Mouse (Mus musculus) midbrain, embryonic 14.5 days (tissue): ENCODE results near the gene Gm49369. TPM values are rescaled to one million over a fixed set of nuclear protein-coding genes. Genes with fewer than 3 reads are reported as not detected.
"Not testable (repeated sequence)": the region's sequence is repeated elsewhere in the genome, so short reads cannot be mapped to it uniquely, and the experiment has no call there.

Experiments used
- ATAC-seq: fragments of 200-750 bp; cut with Nextera tagmentation; 2 replicates; pipeline ENCODE4 v1.8.0; 2017; ENCODE audit warnings: moderate number of reproducible peaks, moderate library complexity; ENCODE audit not compliant: low FRiP score, low TSS enrichment
- DNase-seq: peaks from one replicate; pipeline ENCODE4 v3.0.0-alpha.2; 2015
- H3K27ac ChIP-seq: fragments of 300-500 bp; sonication (generic); replicated peaks from 2 replicates; pipeline ENCODE4 v1.5.1; 2014; ENCODE audit warnings: mild to moderate bottlenecking, low read depth, low read length, moderate library complexity
- H3K27me3 ChIP-seq: fragments of 300-500 bp; sonication (generic); 2 replicates; pipeline ENCODE4 v1.6.1; 2014; ENCODE audit warnings: low read length, control low read depth, mixed read lengths; ENCODE audit not compliant: control insufficient read depth, insufficient read depth
- H3K36me3 ChIP-seq: fragments of 300-500 bp; sonication (generic); 2 replicates; pipeline ENCODE4 v1.6.1; 2014; ENCODE audit warnings: low read length, control low read depth; ENCODE audit not compliant: control insufficient read depth, insufficient read depth
- H3K4me1 ChIP-seq: fragments of 300-500 bp; sonication (generic); 2 replicates; pipeline ENCODE4 v1.6.1; 2014; ENCODE audit warnings: mild to moderate bottlenecking, antibody characterized with exemption, low read length, control low read depth; ENCODE audit not compliant: control insufficient read depth, insufficient read depth
- H3K4me2 ChIP-seq: fragments of 300-500 bp; sonication (generic); 2 replicates; pipeline ENCODE4 v1.6.1; 2014; ENCODE audit warnings: mild to moderate bottlenecking, low read length, moderate library complexity
- H3K4me3 ChIP-seq: fragments of 300-500 bp; sonication (generic); replicated peaks from 2 replicates; pipeline ENCODE4 v1.5.1; 2014; ENCODE audit warnings: low read depth, low read length
- H3K9ac ChIP-seq: fragments of 300-500 bp; sonication (generic); replicated peaks from 2 replicates; pipeline ENCODE4 v1.6.1; 2014; ENCODE audit warnings: mild to moderate bottlenecking, low read length, moderate library complexity
- H3K9me3 ChIP-seq: fragments of 300-500 bp; sonication (generic); 2 replicates; pipeline ENCODE4 v1.6.1; 2016; ENCODE audit warnings: low read length, control low read depth, mixed read lengths; ENCODE audit not compliant: control insufficient read depth
- WGBS: fragments of 180-500 bp; shearing (Covaris S2); extraction: QIAGEN DNeasy Blood & Tissue Kit; methylation state at CpG from one replicate; pipeline ENCODE4 v1.1.7; 2014; 5-methylcytosine and 5-hydroxymethylcytosine counted together
- polyA plus RNA-seq: library from polyadenylated mRNA; unstranded; fragments of >200 nt; fragmentation: Nextera tagmentation; extraction: Ambion mirVana; gene quantifications from 2 replicates; pipeline ENCODE4 v1.2.1, GENCODE M21; 2014

Gm49369 gene
- polyA plus RNA-seq, 1 experiment from 2014 or later: 1.8 TPM

DNA sequence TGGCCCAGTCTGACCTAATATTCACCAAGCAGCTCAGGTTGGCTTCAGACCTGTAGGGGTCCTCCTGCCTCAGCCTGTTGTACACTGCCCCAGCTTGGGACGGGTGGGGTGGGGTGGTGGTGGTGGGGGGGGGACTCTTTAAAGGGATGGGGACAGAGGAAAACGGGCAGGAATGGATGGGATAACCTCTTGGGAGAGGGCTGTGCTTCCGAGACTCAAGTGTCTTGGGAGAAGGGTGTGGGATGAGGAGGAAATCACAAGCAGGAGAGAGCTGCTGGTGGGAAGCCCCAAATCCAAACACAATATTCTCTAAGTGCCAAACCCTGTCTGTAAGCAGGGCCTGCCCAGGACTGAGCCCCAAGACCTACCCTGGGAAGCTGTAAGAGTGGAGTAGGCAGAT lies 33.8 kb upstream of the Gm49369 start:
- DNase-seq (no peak), ATAC-seq (no peak)
- Histone ChIP-seq H3K9me3 (no peaks in the 10 kb centered on the region), H3K27me3 (no peaks in the 10 kb centered on the region), H3K4me1 (no peaks in the 10 kb centered on the region), H3K27ac (no peak overlapping the region), H3K4me2 (no peak overlapping the region), H3K36me3 (no peaks in the 10 kb centered on the region), H3K4me3 (no peak overlapping the region), H3K9ac (no peak overlapping the region)
- 71% methylated on average over 3 of the region's 3 CpGs for WGBS

GRCm38 (mm10) chr7:142415314-142415713 lies 32.8 kb upstream of the Gm49369 start:
- H3K4me2 ChIP-seq: no peak overlapping the region
- H3K9ac ChIP-seq: no peak overlapping the region
- H3K4me1 ChIP-seq: no peaks in the 10 kb centered on the region
- H3K36me3 ChIP-seq: no peaks in the 10 kb centered on the region
- DNase-seq: no peak
- no peaks in the 10 kb centered on the region for H3K9me3 ChIP-seq
- ATAC-seq: no peak
- H3K27me3 ChIP-seq: no peaks in the 10 kb centered on the region
- WGBS: 65% methylated on average over 4 of the region's 4 CpGs
- H3K27ac ChIP-seq: no peak overlapping the region
- no peak overlapping the region for H3K4me3 ChIP-seq

DNA sequence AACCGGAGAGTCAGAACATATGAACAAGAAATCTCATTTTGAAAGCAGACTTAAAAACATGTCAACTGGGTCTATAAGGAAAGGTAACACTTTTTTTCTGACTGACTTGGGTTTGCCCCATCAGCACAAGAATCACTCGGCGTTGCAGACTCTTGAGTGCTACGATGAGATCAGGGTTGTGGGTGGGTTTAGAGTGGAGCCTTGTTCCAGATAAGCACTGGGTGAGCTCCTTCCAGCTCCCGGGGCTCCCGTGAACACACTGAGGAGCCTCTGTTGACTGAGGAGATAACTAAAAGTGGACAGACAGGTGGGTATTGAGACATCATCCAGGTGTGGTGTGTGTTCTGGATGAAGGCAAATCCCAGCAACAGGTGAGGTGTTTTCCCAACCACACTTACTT lies 30.8 kb upstream of the Gm49369 start:
- no peaks in the 10 kb centered on the region for H3K27me3 ChIP-seq
- H3K4me3 ChIP-seq: no peak overlapping the region
- no peak for DNase-seq
- no peaks in the 10 kb centered on the region for H3K9me3 ChIP-seq
- ATAC-seq: no peak
- H3K4me1 ChIP-seq: no peaks in the 10 kb centered on the region
- no peak overlapping the region for H3K9ac ChIP-seq
- 93% methylated on average over 6 of the region's 6 CpGs for WGBS
- no peak overlapping the region for H3K4me2 ChIP-seq
- no peak overlapping the region for H3K27ac ChIP-seq
- H3K36me3 ChIP-seq: no peaks in the 10 kb centered on the region

DNA sequence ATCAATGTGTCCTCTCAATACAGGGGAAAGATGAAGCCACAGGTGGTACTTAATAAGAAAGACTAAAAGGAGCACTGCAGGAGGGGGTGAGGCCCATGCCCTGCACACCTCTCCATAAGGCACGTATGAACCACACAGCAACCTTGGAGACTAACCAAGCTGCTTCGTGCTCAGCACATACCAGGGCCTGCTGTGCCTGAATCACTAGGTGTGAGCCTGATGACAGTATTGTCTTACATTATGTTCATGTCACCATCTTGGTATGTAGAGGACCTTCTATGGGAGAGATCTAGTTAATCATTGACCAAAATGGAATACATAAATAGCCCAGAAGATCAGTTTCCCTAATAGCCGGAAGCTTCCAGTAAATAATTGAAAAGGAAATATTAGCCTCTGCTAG lies 27.1 kb upstream of the Gm49369 start:
- Histone ChIP-seq H3K36me3 (no peaks in the 10 kb centered on the region), H3K27me3 (no peaks in the 10 kb centered on the region), H3K9ac (no peak overlapping the region), H3K4me3 (no peak overlapping the region), H3K4me1 (no peaks in the 10 kb centered on the region), H3K9me3 (no peaks in the 10 kb centered on the region), H3K27ac (no peak overlapping the region), H3K4me2 (no peak overlapping the region)
- ATAC-seq (no peak), DNase-seq (no peak)
- 85% methylated on average over 3 of the region's 3 CpGs for WGBS

- WGBS: 93% methylated on average over 8 of the region's 8 CpGs
- H3K27ac ChIP-seq: no peak overlapping the region
- no peaks in the 10 kb centered on the region for H3K36me3 ChIP-seq
- H3K4me1 ChIP-seq: no peaks in the 10 kb centered on the region
- ATAC-seq: no peak
- H3K4me3 ChIP-seq: no peak overlapping the region
- no peaks in the 10 kb centered on the region for H3K27me3 ChIP-seq
- H3K9me3 ChIP-seq: no peaks in the 10 kb centered on the region
- DNase-seq: no peak
- H3K9ac ChIP-seq: no peak overlapping the region
- H3K4me2 ChIP-seq: no peak overlapping the region
These were observed 26.2 kb upstream of the Gm49369 start for GRCm38 (mm10) chr7:142408686-142409085.

- Histone ChIP-seq H3K4me1 (no peaks in the 10 kb centered on the region), H3K4me3 (no peak overlapping the region), H3K36me3 (no peaks in the 10 kb centered on the region), H3K9ac (no peak overlapping the region), H3K27me3 (no peaks in the 10 kb centered on the region), H3K27ac (no peak overlapping the region), H3K4me2 (no peak overlapping the region), H3K9me3 (no peaks in the 10 kb centered on the region)
- DNase-seq: no peak
- WGBS: 78% methylated on average over 4 of the region's 4 CpGs
- no peak for ATAC-seq
These were observed 25.5 kb upstream of the Gm49369 start for GRCm38 (mm10) chr7:142407935-142408334.

DNA sequence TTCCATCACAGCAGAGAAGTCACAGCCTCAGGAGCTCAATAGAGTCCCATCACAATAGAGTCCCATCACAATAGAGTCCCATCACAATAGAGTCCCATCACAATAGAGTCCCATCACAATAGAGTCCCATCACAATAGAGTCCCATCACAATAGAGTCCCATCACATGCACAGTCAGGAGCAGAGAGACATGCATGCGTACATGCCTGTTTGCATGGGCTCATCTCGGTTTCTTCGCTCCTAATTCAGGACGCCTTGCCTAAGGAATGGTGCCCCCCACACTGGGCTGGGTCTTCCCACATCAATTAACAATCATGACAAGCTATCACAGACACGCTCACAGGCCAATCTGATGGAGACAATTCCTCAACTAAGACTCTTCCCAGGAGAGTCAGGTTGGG lies 22.7 kb upstream of the Gm49369 start:
- H3K27me3 ChIP-seq, H3K4me1 ChIP-seq, H3K4me3 ChIP-seq, H3K36me3 ChIP-seq, ATAC-seq, H3K9me3 ChIP-seq, H3K4me2 ChIP-seq, DNase-seq, H3K9ac ChIP-seq, H3K27ac ChIP-seq: not testable (repeated sequence)
- WGBS: 80% methylated on average over 5 of the region's 5 CpGs

DNA sequence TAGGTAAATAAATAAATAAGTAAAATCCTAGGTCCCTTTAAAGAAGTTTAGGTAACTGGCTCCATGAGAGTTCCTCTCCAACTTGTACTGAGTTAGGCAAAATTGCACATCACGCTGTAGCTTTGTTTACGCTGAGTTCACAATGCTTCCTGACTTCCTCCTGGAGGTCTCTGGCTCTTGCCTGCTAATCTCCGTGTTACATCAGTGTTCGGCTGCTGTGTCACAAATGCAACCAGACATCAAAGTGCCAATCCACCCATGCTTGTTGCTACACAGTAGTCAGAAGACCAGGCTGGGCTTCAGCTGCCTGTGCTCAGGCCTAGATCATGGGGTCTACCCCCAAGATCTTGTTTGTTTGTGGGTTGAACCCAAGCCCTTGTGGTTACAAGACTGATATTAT lies 21.1 kb upstream of the Gm49369 start:
- H3K9ac ChIP-seq: no peak overlapping the region
- H3K27ac ChIP-seq: no peak overlapping the region
- no peak overlapping the region for H3K4me2 ChIP-seq
- no peaks in the 10 kb centered on the region for H3K36me3 ChIP-seq
- H3K4me3 ChIP-seq: no peak overlapping the region
- H3K9me3 ChIP-seq: no peaks in the 10 kb centered on the region
- H3K27me3 ChIP-seq: no peaks in the 10 kb centered on the region
- DNase-seq (no peak), ATAC-seq (no peak)
- 84% methylated on average over 4 of the region's 4 CpGs for WGBS
- H3K4me1 ChIP-seq: no peaks in the 10 kb centered on the region

DNA sequence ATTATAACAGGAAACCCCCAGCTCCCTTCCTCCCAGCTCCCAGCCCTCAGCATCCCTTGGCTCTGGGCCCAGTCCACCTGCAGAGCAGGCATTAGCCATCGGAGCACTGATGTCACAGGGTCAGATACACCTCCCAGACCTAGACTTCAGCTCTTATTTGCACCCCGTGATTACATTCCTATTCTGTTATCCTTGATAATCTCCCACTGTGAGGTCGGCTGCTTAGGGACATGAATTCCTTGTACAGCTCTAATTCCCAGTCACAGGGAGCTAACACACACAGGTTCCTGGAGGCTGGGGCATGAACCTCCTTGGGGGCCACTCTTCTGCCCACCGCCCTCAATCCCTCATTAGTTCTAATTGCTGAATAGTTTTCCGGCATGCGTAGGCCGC lies 18.3 kb upstream of the Gm49369 start:
- no peak for DNase-seq
- no peaks in the 10 kb centered on the region for H3K4me1 ChIP-seq
- no peak overlapping the region for H3K27ac ChIP-seq
- no peaks in the 10 kb centered on the region for H3K9me3 ChIP-seq
- no peak overlapping the region for H3K4me3 ChIP-seq
- H3K27me3 ChIP-seq: no peaks in the 10 kb centered on the region
- WGBS: 36% methylated on average over 7 of the region's 7 CpGs
- ATAC-seq: no peak
- no peaks in the 10 kb centered on the region for H3K36me3 ChIP-seq
- H3K4me2 ChIP-seq: no peak overlapping the region
- no peak overlapping the region for H3K9ac ChIP-seq
